Mouse (Mus musculus): Measurements from ENCODE around the gene Rcvrn.

Rcvrn gene

GRCm38 (mm10) chr11:67668460-67669007 lies 26.6 kb upstream of the Rcvrn start:
- no peak for DNase-seq (ENCODE audit: low spot score)

DNA sequence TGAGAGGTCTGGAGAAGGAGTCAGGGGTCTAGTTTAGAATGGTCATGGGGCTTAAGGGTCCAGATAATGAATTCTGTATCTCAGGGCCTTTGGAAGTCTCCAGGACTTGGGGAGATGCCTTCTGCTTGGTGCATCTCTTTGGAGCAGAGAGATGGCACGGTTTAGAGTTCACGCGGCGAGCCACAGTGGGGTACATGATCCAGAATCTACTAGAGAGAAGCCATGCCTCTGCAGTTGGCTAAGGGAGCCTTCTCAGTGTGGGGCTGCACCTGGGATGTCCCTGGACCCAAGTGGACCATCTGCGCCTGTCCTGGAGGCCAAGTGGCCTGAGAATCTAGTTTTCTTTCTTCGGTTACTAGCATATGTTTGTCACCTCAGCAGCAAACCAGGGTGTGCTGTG lies 25.1 kb upstream of the Rcvrn start:
- DNase-seq (ENCODE audit: low spot score), result no peak

DNA sequence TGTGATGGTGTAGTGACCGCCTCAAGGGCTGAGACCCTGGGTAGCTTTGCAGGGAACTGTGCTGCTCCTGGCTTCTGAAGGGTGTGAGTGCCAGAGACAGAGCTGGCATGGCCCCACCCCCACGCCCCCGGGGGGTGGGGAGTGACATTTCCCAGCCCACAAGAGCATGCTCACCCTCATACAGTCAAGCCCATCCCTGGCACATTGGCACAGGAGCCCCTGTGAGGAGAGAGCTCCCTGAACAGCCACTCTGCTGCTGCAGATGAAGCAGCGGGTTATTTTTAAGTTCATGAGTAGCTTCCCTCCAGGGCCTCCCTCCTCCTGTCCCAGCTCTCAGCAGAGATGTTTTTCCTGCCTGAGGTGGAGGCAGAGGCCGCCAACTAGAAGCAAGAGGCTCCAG lies 23.0 kb upstream of the Rcvrn start:
- no peak for DNase-seq (ENCODE audit: low spot score)

DNA sequence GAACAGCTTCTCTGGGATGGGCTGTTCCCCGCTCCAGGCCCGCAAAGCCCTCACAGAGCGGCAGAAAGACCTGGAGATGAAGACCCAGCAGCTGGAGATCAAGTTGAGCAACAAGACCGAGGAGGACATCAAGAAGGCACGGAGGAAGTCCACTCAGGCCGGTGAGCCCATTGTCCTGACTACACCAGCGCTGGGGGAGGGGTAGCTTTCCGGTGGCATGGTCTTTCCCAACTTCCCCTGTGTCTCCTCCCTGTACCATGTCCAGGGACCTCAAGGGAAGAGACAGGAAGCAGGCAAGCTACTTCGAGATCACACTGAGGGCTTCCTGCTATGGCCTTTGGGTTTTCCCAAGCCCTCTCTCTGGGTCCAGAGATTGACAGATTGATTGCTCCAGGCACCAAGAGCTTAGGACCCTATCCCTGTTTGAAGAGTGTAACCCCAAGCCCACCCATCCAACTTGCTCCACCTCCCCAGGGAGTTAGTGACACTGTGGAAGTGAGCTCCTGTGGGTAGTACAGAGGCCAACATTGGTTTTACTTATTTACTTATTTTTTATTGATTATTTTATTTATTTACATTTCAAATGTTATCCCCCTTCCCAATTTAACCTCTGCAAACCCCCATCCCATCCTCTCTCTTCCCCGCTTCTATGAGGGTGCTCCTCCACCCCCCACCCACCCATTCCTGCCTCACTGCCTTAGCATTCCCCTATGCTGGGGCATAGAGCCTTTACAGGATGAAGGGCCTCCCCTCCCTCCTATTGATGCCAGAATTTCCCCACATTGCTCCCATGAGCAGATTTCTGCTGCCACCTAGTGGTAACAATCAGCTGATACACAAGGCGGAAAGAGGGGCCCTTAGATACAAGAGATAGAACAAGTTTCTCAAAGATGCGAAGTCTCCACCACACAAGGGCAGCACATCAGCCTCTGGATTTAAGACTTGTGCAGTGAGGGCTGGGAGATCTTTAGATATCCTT lies 19.3 kb upstream of the Rcvrn start:
- DNase-seq (ENCODE audit: low spot score), result peak; percentile 31

GRCm38 (mm10) chr11:67679300-67679699 lies 15.8 kb upstream of the Rcvrn start:
- DNase-seq (ENCODE audit: low spot score), result no peak

- no peak for DNase-seq (ENCODE audit: low spot score)
These were observed 15.2 kb upstream of the Rcvrn start for GRCm38 (mm10) chr11:67679930-67680329.

- DNase-seq (ENCODE audit: low spot score), result no peak
These were observed 13.3 kb upstream of the Rcvrn start for GRCm38 (mm10) chr11:67681871-67682270.

- no peak for DNase-seq (ENCODE audit: low spot score)
These were observed 9.0 kb upstream of the Rcvrn start for GRCm38 (mm10) chr11:67686109-67686508.

- no peak for DNase-seq (ENCODE audit: low spot score)
These were observed 17.9 kb downstream of the Rcvrn start for GRCm38 (mm10) chr11:67712976-67713375.

- DNase-seq (ENCODE audit: low spot score), result no peak
These were observed 20.3 kb downstream of the Rcvrn start for GRCm38 (mm10) chr11:67715382-67715781.

DNA sequence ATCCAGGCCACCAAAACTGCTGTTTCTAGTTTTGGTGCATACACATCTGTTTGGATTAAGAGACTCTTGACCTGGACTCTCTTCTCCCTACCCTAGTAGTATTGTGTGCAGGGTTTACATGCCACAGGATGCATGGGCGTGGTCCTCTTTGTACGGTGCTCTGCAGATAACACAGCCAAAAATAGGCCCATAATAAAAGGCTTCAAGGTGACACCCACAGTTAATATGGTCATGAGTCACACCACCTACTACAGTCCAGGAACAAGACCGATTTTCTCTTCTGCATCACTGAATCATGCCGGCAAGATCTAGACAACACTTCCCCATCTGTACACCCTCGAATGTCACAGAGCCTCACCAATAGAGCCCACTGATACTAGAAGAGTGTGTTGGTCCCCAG lies 26.4 kb downstream of the Rcvrn start:
- DNase-seq (ENCODE audit: low spot score), result no peak

GRCm38 (mm10) chr11:67722399-67723156 lies 27.5 kb downstream of the Rcvrn start:
- peak; percentile 5 for DNase-seq (ENCODE audit: low spot score)

DNA sequence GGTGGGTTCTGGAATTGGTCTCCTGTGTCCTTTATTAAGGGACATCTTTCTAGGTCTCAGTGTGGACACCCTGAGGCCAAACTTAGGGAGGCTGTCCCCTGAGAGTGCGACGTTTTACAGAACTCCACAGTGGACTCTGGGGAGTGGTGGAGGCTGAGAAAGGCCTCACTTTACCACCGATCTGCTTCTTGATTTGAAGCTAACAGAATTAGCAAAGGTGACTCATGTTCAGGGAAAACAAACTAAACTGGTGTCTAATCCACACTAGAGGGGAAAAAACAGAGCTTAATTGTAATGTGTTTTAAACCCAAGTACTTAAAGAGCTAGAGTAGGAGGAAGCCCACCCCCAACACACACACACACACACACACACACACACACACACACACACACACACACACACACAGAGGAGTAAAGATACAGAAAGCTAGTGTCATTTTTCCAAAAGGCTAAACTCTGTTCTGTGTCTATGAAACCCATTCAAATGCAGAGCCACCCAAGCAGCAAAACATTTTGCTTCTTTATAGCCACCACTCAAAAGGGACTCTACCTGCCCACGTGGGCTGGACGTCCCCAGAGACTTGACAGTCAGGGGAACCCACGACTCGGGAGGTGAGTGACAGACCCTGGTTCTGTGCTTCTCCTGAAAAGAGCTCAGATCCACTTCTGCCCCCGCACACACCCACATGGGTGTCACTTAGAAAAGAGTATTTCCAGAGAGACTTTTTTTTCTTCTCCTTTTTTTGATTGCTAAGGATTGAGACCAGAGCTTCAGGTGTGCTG lies 28.3 kb downstream of the Rcvrn start:
- no peak for DNase-seq (ENCODE audit: low spot score)

DNA sequence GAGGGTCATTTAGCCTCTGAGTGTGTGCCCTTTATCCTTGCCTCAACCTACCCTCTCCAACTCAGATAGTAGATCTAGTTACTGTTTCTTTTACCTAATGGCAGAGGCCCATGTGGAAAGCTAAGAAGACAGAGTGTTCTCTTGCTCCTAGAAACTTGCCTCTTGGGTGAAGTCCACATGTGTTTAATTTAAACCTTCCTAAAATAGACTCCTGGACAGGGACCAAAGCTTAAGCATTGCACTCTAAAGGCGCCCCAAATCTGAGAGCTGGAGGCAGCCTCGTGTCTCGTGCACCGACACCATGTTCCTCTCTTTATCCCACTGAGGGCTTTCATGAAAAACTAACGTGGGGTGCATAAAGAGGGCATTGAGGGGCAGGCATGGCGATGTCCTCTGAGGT lies 32.0 kb downstream of the Rcvrn start:
- no peak for DNase-seq (ENCODE audit: low spot score)

DNA sequence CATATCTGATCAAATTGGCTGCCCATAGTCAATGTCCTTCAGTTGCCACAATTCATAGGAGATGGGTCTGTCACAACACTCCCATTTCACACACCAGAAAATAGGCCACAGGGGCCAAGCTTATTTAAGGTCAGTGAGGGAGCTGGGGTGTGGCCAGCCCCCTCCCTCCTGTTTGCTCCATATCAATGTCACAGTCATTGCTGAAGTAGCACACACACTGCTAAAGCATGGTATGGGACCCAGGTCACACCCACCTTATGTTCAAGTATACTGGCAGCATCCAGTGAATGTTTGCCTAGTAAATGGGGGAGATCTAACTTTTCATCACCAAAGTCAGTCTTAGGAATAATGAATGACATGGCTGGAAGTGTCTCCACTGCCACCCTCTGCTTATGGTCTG lies 33.6 kb downstream of the Rcvrn start:
- DNase-seq (ENCODE audit: low spot score), result no peak

- no peak for DNase-seq (ENCODE audit: low spot score)
These were observed 35.9 kb downstream of the Rcvrn start for GRCm38 (mm10) chr11:67731056-67731455.

DNA sequence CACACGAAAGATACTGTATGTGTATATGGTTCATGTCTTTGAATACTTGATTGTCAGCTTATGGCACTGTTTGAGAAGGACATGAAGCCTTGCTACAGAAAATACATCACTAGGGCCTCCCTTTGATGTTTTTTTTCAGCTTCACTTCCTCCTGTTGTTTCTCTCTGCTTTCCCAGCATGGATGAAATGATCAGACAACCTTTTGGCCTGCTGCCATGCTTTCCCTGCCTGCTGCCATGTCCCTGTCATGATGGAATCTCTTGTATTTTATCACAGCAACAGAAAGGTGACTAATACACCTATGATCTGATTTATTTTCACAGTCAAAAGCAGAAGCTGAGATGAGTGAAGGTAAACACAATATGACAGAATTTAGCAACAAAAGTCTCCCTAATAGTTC lies 38.6 kb downstream of the Rcvrn start:
- no peak for DNase-seq (ENCODE audit: low spot score)

DNA sequence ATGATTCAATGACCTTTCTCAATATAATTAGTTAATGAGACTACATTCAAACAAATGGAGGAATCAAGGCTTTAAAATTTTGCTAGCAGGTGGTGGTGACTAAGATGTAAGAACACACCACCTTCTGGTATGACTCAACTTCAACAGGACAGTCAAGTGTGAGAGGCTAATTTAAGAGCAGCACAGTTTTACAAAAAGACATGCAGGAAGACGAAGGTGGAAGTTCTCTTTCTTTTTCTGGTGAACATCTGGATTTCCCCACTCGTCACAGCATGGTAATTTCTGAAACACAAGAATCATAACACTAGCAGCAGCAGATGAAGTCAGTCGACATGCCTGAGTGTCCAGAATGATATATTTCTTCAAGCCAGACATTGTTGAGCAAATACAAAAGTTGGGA lies 39.5 kb downstream of the Rcvrn start:
- DNase-seq (ENCODE audit: low spot score), result no peak

DNA sequence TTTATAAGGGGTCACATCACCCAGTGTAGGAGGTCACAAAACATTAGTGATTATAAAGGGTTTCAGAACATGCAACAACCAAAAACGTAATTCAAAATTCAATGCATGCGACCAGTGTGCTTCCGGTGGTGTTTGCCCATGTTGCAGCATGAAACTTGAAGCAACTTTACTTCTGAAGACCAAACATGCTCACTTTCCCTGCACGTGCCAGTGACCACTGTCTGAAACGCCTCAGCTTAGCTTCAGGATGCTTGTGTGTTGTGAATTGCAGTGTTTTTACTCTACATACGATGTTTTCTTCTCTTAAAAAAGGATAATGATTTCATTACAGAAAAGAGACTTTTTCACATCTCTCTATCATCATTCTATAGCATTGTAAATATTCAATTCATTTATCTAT lies 43.2 kb downstream of the Rcvrn start:
- DNase-seq (ENCODE audit: low spot score), result no peak

DNA sequence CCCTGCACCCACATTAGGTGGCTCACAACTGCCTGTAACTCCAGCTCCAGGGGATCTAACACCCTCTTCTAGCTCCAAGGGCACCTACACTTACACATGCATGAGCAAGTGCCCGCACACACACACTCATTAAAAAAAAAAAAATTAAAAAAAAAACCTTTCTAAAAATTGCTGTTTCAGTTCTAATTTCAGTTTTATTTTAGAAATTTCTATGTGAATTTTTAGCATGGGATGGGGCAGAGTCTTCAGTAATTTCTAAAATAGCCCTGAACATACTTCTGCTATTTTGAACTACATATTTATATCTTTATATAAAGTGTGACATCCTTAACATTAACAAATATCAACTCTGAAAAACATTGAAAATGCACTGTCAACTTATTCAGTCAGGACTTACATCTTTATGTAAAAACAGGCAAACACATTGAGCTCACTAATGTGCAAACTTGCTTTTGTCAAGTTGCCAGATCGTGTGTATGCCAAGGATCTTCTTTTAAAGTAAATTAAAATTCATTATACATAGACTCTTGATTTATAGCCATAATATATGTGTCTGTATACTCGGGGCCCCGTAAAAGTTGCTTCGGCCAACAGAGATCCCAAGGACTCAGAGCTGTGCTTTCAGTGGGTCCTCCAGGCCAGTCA lies 43.8 kb downstream of the Rcvrn start:
- no peak for DNase-seq (ENCODE audit: low spot score)

DNA sequence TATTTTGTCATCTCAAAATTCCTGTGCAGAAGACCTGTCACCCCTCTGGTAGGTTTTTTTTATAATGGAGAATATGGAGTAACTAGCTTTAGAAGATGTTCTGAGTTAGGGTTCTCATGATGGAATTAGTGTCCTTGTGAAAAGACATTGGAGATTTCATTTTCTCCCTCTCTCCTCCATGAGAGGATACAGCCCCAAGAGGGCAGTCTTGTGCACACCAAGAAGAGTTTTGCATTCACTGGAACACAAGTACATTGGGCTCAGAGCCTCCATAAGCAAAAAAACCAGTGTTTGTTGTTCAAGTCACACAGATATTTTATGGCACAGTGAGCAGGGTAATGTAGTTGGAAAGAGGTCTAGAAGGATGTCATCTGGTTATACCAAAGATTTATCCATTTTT lies 46.4 kb downstream of the Rcvrn start:
- DNase-seq (ENCODE audit: low spot score), result no peak
